Mouse (Mus musculus) kidney, postnatal 0 days (tissue): ENCODE data around the gene Optn. TPM values are rescaled to one million over a fixed set of nuclear protein-coding genes. Genes with fewer than 3 reads are reported as not detected.

ENCODE experiments used
- ATAC-seq: fragments of 200-750 bp; cut with Nextera tagmentation; replicated peaks from 2 replicates; pipeline ENCODE4 v1.8.0; 2017; ENCODE audit warnings: low read depth, moderate number of reproducible peaks, moderate TSS enrichment, moderate library complexity; ENCODE audit not compliant: low FRiP score
- DNase-seq: peaks from one replicate; pipeline ENCODE4 v3.0.0-alpha.2; 2016; ENCODE audit warnings: low spot score
- H3K27ac ChIP-seq: fragments of 300-500 bp; sonication (generic); 2 replicates; pipeline ENCODE4 v1.5.1; 2014; ENCODE audit warnings: mild to moderate bottlenecking
- H3K27me3 ChIP-seq: fragments of 300-500 bp; sonication (generic); 2 replicates; pipeline ENCODE4 v1.6.1; 2014; ENCODE audit warnings: low read length, mixed read lengths; ENCODE audit not compliant: insufficient read depth
- H3K36me3 ChIP-seq: fragments of 300-500 bp; sonication (generic); 2 replicates; pipeline ENCODE4 v1.6.1; 2014; ENCODE audit warnings: low read length, mixed read lengths; ENCODE audit not compliant: insufficient read depth
- H3K4me1 ChIP-seq: fragments of 300-500 bp; sonication (generic); replicated peaks from 2 replicates; pipeline ENCODE4 v1.6.1; 2014; ENCODE audit warnings: antibody characterized with exemption, low read length, mixed read lengths; ENCODE audit not compliant: insufficient read depth
- H3K4me2 ChIP-seq: fragments of 300-500 bp; sonication (generic); 2 replicates; pipeline ENCODE4 v1.6.1; 2014; ENCODE audit warnings: mild to moderate bottlenecking, low read length, moderate library complexity, mixed read lengths
- H3K4me3 ChIP-seq: fragments of 300-500 bp; sonication (generic); replicated peaks from 2 replicates; pipeline ENCODE4 v1.5.1; 2014; ENCODE audit warnings: low read depth, low read length
- H3K9ac ChIP-seq: fragments of 300-500 bp; sonication (generic); 2 replicates; pipeline ENCODE4 v1.6.1; 2014; ENCODE audit warnings: low read depth, low read length
- H3K9me3 ChIP-seq: fragments of 300-500 bp; sonication (generic); replicated peaks from 2 replicates; pipeline ENCODE4 v1.6.1; 2016; ENCODE audit warnings: low read length, inconsistent platforms, mixed read lengths
- CTCF ChIP-seq: IDR thresholded peaks from 2 replicates; pipeline ENCODE4 v1.5.1; 2016; ENCODE audit warnings: antibody characterized with exemption, low read depth, mild to moderate bottlenecking, moderate library complexity
- WGBS: fragments of 180-500 bp; shearing (Covaris S2); extraction: QIAGEN DNeasy Blood & Tissue Kit; methylation state at CpG from one replicate; pipeline ENCODE4 v1.1.7; 2014; 5-methylcytosine and 5-hydroxymethylcytosine counted together
- polyA plus RNA-seq: library from polyadenylated mRNA; unstranded; fragments of >200 nt; fragmentation: Nextera tagmentation; extraction: Ambion mirVana; gene quantifications from 2 replicates; pipeline ENCODE4 v1.2.1, GENCODE M21; 2015

Optn gene
- polyA plus RNA-seq, 1 experiment from 2014 or later: 23.8 TPM

DNA sequence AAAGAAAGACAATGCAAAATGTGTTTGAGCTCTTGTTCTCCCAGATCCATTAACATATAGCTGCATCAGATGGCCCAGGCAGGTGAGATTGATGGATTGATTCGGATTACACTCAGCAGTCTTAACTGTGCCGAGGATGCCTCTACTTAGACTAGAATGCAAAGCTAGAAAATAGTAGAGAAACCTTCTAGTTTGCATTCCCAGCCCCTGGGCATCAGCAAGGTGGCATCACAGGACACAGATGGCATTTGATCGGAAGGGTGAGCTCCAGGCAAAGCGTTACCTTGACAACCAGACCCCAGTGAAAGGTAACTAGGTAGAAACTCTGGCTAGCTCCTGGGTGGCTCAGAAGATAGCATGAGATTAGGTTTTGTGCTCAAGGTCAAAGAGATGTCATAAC lies 396 bp upstream of the Optn start:
- H3K4me1 ChIP-seq: 0 out of 2 replicates have a peak, but pooled peaks cover 4% of the 10 kb centered on the region
- 27% methylated on average over 4 of the region's 4 CpGs for WGBS
- TF ChIP-seq CTCF: no peak
- H3K27ac ChIP-seq: no peak overlapping the region
- no peak for DNase-seq
- H3K9ac ChIP-seq: no peak overlapping the region
- H3K4me3 ChIP-seq: peak overlapping the region; percentile 60
- peak; percentile 42 for ATAC-seq
- H3K27me3 ChIP-seq: no peaks in the 10 kb centered on the region
- H3K9me3 ChIP-seq: no peaks in the 10 kb centered on the region
- H3K36me3 ChIP-seq: no peaks in the 10 kb centered on the region
- H3K4me2 ChIP-seq: peak overlapping the region; percentile 64

DNA sequence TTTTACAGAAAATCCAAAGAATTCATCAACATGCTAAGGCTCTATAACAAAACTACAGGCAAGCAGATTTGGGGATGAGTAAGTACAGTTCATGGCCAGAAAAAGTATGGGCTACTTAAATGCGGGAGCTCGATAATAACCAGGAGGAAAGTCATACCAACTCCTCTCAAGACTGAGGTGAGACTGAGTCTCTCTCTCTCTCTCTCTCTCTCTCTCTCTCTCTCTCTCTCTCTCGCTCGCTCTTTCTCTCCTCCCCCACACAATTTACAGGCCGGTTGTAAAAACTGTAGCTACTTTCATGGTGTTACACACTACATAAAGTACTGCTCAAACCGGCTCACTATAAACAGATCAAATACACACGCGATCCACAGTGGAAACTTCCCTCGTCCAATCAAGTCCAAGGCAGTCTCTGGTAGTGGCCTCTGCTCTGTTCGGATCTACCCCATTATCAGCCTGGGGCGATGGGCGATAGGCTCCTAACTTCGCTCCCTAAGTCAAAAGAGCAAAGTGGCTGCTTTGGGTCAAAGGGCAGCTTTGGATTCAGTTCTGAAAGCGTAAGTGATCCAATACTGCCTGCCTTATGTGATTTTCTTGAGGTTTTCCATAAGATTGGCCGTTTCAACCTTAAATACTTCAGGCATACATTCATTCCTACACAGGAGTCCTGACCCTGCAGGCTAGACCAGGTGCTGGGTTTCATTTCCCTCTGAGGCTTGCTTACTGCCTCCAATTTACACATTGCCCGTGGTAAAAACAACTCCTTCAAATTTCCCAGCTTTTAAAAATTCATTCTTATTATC lies 1.2 kb downstream of the Optn start:
- Histone ChIP-seq H3K27me3 (no peaks in the 10 kb centered on the region), H3K4me1 (0 out of 2 replicates have a peak, but pooled peaks cover 4% of the 10 kb centered on the region), H3K4me3 (peak overlapping the region; percentile 60), H3K27ac (peak overlapping the region; percentile 38; the same call in 1 of the 2 replicates), H3K9ac (peak overlapping the region; percentile 64; the same call in 1 of the 2 replicates), H3K9me3 (no peaks in the 10 kb centered on the region), H3K36me3 (no peaks in the 10 kb centered on the region), H3K4me2 (peak overlapping the region; percentile 64)
- no peak for TF ChIP-seq CTCF
- 36% methylated on average over 16 of the region's 16 CpGs for WGBS
- DNase-seq (no peak), ATAC-seq (no peak)

DNA sequence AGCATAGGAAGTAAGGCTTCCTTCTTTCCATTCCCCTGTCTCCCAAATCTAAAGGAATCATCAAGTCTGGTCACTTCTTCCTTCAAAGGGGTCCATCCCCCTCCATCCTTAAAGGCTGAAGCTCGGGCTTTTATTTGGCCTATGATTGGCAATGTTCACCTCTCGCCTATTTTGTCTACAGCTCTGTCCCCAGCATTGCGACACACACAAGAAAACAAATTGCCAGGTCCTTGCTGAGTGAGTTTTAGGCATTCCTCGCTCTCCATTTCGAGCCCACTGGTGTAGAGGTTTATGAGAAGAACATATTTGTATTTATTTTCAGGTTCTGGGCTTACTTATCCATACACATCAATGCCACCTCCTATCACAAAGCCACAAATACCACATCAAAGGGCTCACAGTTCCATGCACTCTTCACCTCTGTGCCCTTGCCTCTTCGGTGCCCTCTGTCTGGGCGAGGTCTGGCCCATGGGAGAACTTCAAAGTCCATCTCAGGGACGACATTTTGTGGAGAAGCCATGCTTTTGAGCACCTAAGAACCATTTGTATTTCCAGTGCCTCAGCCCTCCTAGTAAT lies 2.6 kb downstream of the Optn start:
- H3K4me1 ChIP-seq: 0 out of 2 replicates have a peak, but pooled peaks cover 4% of the 10 kb centered on the region
- ATAC-seq (no peak), DNase-seq (no peak)
- WGBS: 77% methylated on average over 8 of the region's 8 CpGs
- no peaks in the 10 kb centered on the region for H3K27me3 ChIP-seq
- H3K36me3 ChIP-seq: no peaks in the 10 kb centered on the region
- H3K9me3 ChIP-seq: no peaks in the 10 kb centered on the region
- H3K4me2 ChIP-seq: no peak overlapping the region
- no peak for TF ChIP-seq CTCF
- no peak overlapping the region for H3K9ac ChIP-seq
- H3K4me3 ChIP-seq: no peak overlapping the region
- no peak overlapping the region for H3K27ac ChIP-seq

DNA sequence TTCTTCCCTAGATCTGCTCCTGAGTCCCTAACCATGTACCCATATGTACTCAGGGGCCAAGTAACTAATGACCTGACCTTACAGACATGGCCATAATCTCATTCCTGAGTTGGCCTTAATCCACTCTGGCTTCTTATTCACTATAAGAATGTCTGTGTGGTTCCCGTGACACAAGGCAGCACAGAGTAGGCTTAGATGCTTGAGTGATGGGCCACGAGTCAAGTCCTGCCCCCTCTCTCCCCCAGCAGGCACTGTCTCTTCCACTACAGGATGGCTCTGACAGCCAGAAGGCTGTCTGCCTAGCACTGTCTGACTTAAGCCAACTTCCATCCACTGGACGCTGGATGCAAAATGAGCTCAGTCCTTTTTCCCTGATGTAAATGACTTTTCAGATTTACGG lies 3.9 kb downstream of the Optn start:
- WGBS: 88% methylated on average over 4 of the region's 4 CpGs
- Histone ChIP-seq H3K27ac (no peak overlapping the region), H3K4me1 (0 out of 2 replicates have a peak, but pooled peaks cover 4% of the 10 kb centered on the region), H3K27me3 (no peaks in the 10 kb centered on the region), H3K9me3 (no peaks in the 10 kb centered on the region), H3K4me3 (no peak overlapping the region), H3K9ac (no peak overlapping the region), H3K4me2 (no peak overlapping the region), H3K36me3 (no peaks in the 10 kb centered on the region)
- TF ChIP-seq CTCF: no peak
- ATAC-seq (no peak), DNase-seq (no peak)

DNA sequence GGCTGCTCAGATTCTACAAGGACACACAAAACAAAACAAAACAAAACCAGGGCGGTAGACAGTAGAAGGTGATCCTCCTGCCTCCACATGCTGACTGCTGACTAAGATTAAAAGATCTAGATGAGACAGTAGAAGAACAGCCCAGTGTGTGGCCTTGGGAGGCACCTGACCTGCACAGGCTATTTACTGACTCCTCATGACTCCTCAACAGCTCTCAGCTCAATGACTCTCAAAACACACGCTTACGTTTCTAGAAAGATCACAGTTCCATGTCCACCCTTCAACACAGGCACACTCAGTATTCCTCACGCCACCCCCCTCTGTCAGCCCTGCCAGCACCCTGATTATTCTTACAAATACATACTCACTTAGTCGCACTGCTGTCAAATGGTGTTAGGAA lies 5.4 kb downstream of the Optn start:
- DNase-seq: no peak
- no peaks in the 10 kb centered on the region for H3K9me3 ChIP-seq
- TF ChIP-seq CTCF: no peak
- no peak overlapping the region for H3K27ac ChIP-seq
- ATAC-seq: no peak
- no peak overlapping the region for H3K4me2 ChIP-seq
- 73% methylated on average over 5 of the region's 5 CpGs for WGBS
- H3K4me3 ChIP-seq: no peak overlapping the region
- 0 out of 2 replicates have a peak, but pooled peaks cover 4% of the 10 kb centered on the region for H3K4me1 ChIP-seq
- no peaks in the 10 kb centered on the region for H3K36me3 ChIP-seq
- no peak overlapping the region for H3K9ac ChIP-seq
- H3K27me3 ChIP-seq: no peaks in the 10 kb centered on the region

DNA sequence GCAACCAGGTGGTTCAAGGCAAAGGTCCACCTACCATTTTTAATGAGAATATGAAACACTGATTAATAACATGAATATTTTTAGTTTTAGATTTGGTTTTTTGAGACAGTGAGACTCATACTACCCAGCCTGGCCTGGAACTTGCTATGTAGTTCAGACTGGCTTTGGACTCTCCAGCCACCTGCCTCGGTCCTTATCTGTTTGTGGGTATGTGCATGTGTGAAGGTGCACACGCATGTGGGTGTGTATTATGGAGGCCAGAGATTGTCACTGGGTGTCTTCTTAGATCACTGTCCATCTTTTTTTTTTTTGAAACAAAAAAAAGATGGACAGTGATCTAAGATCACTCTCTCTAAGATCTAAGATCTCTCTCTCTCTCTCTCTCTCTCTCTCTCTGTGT lies 13.3 kb downstream of the Optn start:
- ATAC-seq: no peak
- no peak for DNase-seq
- Histone ChIP-seq H3K4me2 (no peak overlapping the region), H3K27ac (no peak overlapping the region), H3K27me3 (no peaks in the 10 kb centered on the region), H3K9me3 (no peaks in the 10 kb centered on the region), H3K36me3 (no peaks in the 10 kb centered on the region), H3K4me3 (no peak overlapping the region), H3K4me1 (no peaks in the 10 kb centered on the region), H3K9ac (no peak overlapping the region)
- TF ChIP-seq CTCF: no peak
- 89% methylated on average over 2 of the region's 2 CpGs for WGBS
